Comparison of ENCODE assay signal across 11 mouse cellular contexts in the genomic region with DNA sequence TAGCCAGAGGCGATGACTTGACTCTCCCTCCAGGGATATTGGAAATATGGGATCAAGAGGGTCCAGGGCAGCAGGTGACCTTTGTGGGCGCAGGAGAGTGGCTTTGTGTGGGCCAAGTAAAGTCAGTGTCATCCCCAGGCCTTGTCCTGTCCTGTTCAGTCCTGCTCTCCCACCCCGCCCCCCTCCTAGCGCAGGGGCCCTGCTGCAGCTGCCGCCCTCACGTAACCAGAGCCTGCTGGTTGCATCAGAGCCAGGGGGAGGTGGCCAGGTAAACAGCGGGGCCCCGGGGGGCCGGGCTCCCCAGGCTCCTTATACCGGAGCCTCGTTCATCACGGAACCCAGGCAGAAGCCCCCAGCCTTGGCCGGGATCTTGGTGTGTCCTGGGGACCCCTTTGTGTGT. TPM values are rescaled to one million over a fixed set of nuclear protein-coding genes. Genes with fewer than 3 reads are reported as not detected.
DNase-seq lines count a peak whose midpoint lies in the region; ATAC-seq and TF ChIP-seq lines count a peak whose summit lies in the region.
"Had no signal": no experiment of that assay in that cellular context is flagged by ENCODE, and none has a peak within 500 bp of the region (broad histone marks: within the 10 kb centered on the region; RNA-seq: fewer than 3 reads in every experiment).

No protein-coding gene starts in this region.

- ATAC-seq in forebrain, embryonic 12.5 days (ENCODE audit: low FRiP score): no peak
- no peak for ATAC-seq in forebrain, postnatal 0 days
- ATAC-seq in midbrain, embryonic 12.5 days (ENCODE audit: low FRiP score, low read depth): 0 out of 2 replicates have a peak, but pooled peaks have one; percentile 10
- ATAC-seq in intestine, embryonic 16.5 days: peak; percentile 43; the same call in 1 of the 2 replicates
- ATAC-seq in forebrain, embryonic 13.5 days: no peak

- H3K4me1 ChIP-seq in forebrain, embryonic 12.5 days: peaks cover 13% of the 10 kb centered on the region
- H3K4me1 ChIP-seq in forebrain, postnatal 0 days (ENCODE audit: insufficient read depth): no peaks in the 10 kb centered on the region
- H3K4me1 ChIP-seq in midbrain, embryonic 12.5 days: peaks cover 13% of the 10 kb centered on the region
- peaks cover 12% of the 10 kb centered on the region for H3K4me1 ChIP-seq in midbrain, embryonic 10.5 days
- peaks cover 6% of the 10 kb centered on the region; the same call in 1 of the 2 replicates for H3K4me1 ChIP-seq in intestine, embryonic 16.5 days (ENCODE audit: control insufficient read depth, insufficient read depth, low read length)
- peaks cover 7% of the 10 kb centered on the region; the same call in 1 of the 2 replicates for H3K4me1 ChIP-seq in forebrain, embryonic 13.5 days

- WGBS in forebrain, embryonic 12.5 days: 17% methylated on average over 13 of the region's 13 CpGs
- WGBS in forebrain, postnatal 0 days: 20% methylated on average over 13 of the region's 13 CpGs
- WGBS in midbrain, embryonic 12.5 days: 21% methylated on average over 13 of the region's 13 CpGs
- 18% methylated on average over 13 of the region's 13 CpGs for WGBS in midbrain, embryonic 10.5 days
- 15% methylated on average over 13 of the region's 13 CpGs for WGBS in intestine, embryonic 16.5 days
- WGBS in forebrain, embryonic 13.5 days: 19% methylated on average over 13 of the region's 13 CpGs

- TF ChIP-seq POLR2A in myocyte (IDR thresholded peaks at IDR 0.05; ENCODE audit: insufficient read length, low read depth): no peak

- no peaks in the 10 kb centered on the region for H3K79me2 ChIP-seq in myocyte (ENCODE audit: control insufficient read depth, insufficient read depth)

- H3K4me3 ChIP-seq in forebrain, embryonic 12.5 days (replicated peaks): no peak overlapping the region
- no peak overlapping the region for H3K4me3 ChIP-seq in forebrain, postnatal 0 days (ENCODE audit: low read depth, low read length)
- H3K4me3 ChIP-seq in midbrain, embryonic 12.5 days: no peak overlapping the region
- H3K4me3 ChIP-seq in midbrain, embryonic 10.5 days: no peak overlapping the region
- no peak overlapping the region for H3K4me3 ChIP-seq in intestine, embryonic 16.5 days (ENCODE audit: low read length)
- H3K4me3 ChIP-seq in myocyte: no peak overlapping the region
- no peak overlapping the region for H3K4me3 ChIP-seq in forebrain, embryonic 13.5 days

- H3K27ac ChIP-seq in forebrain, embryonic 12.5 days: no peak overlapping the region
- H3K27ac ChIP-seq in forebrain, postnatal 0 days (ENCODE audit: low read depth, low read length): no peak overlapping the region
- H3K27ac ChIP-seq in midbrain, embryonic 12.5 days (replicated peaks): no peak overlapping the region
- H3K27ac ChIP-seq in midbrain, embryonic 10.5 days (replicated peaks): no peak overlapping the region
- H3K27ac ChIP-seq in intestine, embryonic 16.5 days (ENCODE audit: low read length): no peak overlapping the region
- H3K27ac ChIP-seq in forebrain, embryonic 13.5 days: no peak overlapping the region

- H3K9ac ChIP-seq in forebrain, embryonic 12.5 days: 0 out of 2 replicates have a peak overlapping the region, but pooled peaks have one; percentile 21
- H3K9ac ChIP-seq in forebrain, postnatal 0 days: no peak overlapping the region
- no peak overlapping the region for H3K9ac ChIP-seq in midbrain, embryonic 12.5 days (replicated peaks)
- peak overlapping the region; percentile 16; the same call in 1 of the 2 replicates for H3K9ac ChIP-seq in intestine, embryonic 16.5 days (ENCODE audit: low read depth, low read length)
- no peak overlapping the region for H3K9ac ChIP-seq in forebrain, embryonic 13.5 days

- no peak for DNase-seq in forebrain, postnatal 0 days
- DNase-seq in midbrain, embryonic 10.5 days (ENCODE audit: low spot score): no peak
- no peak for DNase-seq in spleen, postnatal 4 days (ENCODE audit: low spot score in 2 of 2)
- DNase-seq: cerebellum, adult 8-10 months had no signal

- no peaks in the 10 kb centered on the region for H3K9me3 ChIP-seq in forebrain, embryonic 12.5 days
- no peaks in the 10 kb centered on the region for H3K9me3 ChIP-seq in forebrain, postnatal 0 days (ENCODE audit: low read length)
- H3K9me3 ChIP-seq in midbrain, embryonic 12.5 days: no peaks in the 10 kb centered on the region
- no peaks in the 10 kb centered on the region for H3K9me3 ChIP-seq in midbrain, embryonic 10.5 days (replicated peaks)
- H3K9me3 ChIP-seq in intestine, embryonic 16.5 days (ENCODE audit: control insufficient read depth, low read length): no peaks in the 10 kb centered on the region
- H3K9me3 ChIP-seq in forebrain, embryonic 13.5 days (replicated peaks): no peaks in the 10 kb centered on the region

- no peak overlapping the region for H3K4me2 ChIP-seq in forebrain, embryonic 12.5 days
- H3K4me2 ChIP-seq in forebrain, postnatal 0 days (ENCODE audit: low read depth): no peak overlapping the region
- H3K4me2 ChIP-seq in midbrain, embryonic 12.5 days (replicated peaks): no peak overlapping the region
- no peak overlapping the region for H3K4me2 ChIP-seq in intestine, embryonic 16.5 days (ENCODE audit: low read depth, low read length)
- H3K4me2 ChIP-seq in myocyte (ENCODE audit: low read depth): peak overlapping the region; percentile 18
- no peak overlapping the region for H3K4me2 ChIP-seq in forebrain, embryonic 13.5 days

- TF ChIP-seq CTCF in forebrain, postnatal 0 days (IDR thresholded peaks at IDR 0.05; ENCODE audit: low read depth): no peak

- no peak overlapping the region for H3ac ChIP-seq in myocyte (ENCODE audit: control insufficient read depth, insufficient read length)

- peaks cover 19% of the 10 kb centered on the region for H3K27me3 ChIP-seq in forebrain, embryonic 12.5 days
- no peaks in the 10 kb centered on the region for H3K27me3 ChIP-seq in forebrain, postnatal 0 days (ENCODE audit: insufficient read depth, low read length)
- H3K27me3 ChIP-seq in midbrain, embryonic 12.5 days: peaks cover 22% of the 10 kb centered on the region
- H3K27me3 ChIP-seq in midbrain, embryonic 10.5 days (ENCODE audit: low read depth, poor library complexity, severe bottlenecking): peaks cover 32% of the 10 kb centered on the region
- 0 out of 2 replicates have a peak, but pooled peaks cover 5% of the 10 kb centered on the region for H3K27me3 ChIP-seq in intestine, embryonic 16.5 days (replicated peaks; ENCODE audit: control insufficient read depth, insufficient read depth, low read length)
- peaks cover 6% of the 10 kb centered on the region for H3K27me3 ChIP-seq in myocyte (ENCODE audit: control insufficient read depth, insufficient read depth, insufficient read length)
- peaks cover 4% of the 10 kb centered on the region; the same call in 1 of the 2 replicates for H3K27me3 ChIP-seq in forebrain, embryonic 13.5 days

- H3K36me3 ChIP-seq in forebrain, embryonic 12.5 days (replicated peaks): peaks cover 21% of the 10 kb centered on the region
- peaks cover 19% of the 10 kb centered on the region for H3K36me3 ChIP-seq in forebrain, postnatal 0 days (ENCODE audit: insufficient read depth)
- H3K36me3 ChIP-seq in midbrain, embryonic 12.5 days: peaks cover 23% of the 10 kb centered on the region
- H3K36me3 ChIP-seq in midbrain, embryonic 10.5 days: peaks cover 23% of the 10 kb centered on the region
- 0 out of 2 replicates have a peak, but pooled peaks cover 5% of the 10 kb centered on the region for H3K36me3 ChIP-seq in intestine, embryonic 16.5 days (ENCODE audit: control insufficient read depth, insufficient read depth, low read length)
- no peaks in the 10 kb centered on the region for H3K36me3 ChIP-seq in myocyte (ENCODE audit: control insufficient read depth, insufficient read depth)
- peaks cover 23% of the 10 kb centered on the region for H3K36me3 ChIP-seq in forebrain, embryonic 13.5 days (ENCODE audit: poor library complexity, severe bottlenecking)

RNA-seq across cellular contexts. Expression of a gene that starts 10.6 kb away (rescaled TPM):
- polyA plus RNA-seq in forebrain, embryonic 12.5 days (2016; fragmentation: Nextera tagmentation; extraction: Ambion mirVana): 1.6 and 2.5 TPM in 2 replicates
- total RNA-seq in forebrain, postnatal 0 days (2014; rRNA removed): 0.90 TPM in 1 of 2 replicates, not detected in the other
- polyA plus RNA-seq in forebrain, postnatal 0 days (2015; fragmentation: Nextera tagmentation; extraction: Ambion mirVana): 1.3 and 1.7 TPM in 2 replicates
- polyA plus RNA-seq in midbrain, embryonic 12.5 days (2016; fragmentation: Nextera tagmentation; extraction: Ambion mirVana): 0.19 and 0.46 TPM in 2 replicates
- polyA plus RNA-seq in midbrain, embryonic 10.5 days (2016; fragmentation: Nextera tagmentation; extraction: Ambion mirVana): 0.46 and 0.86 TPM in 2 replicates
- 0.11 and 0.23 TPM in 2 replicates for polyA plus RNA-seq in intestine, embryonic 16.5 days (2015; fragmentation: Nextera tagmentation; extraction: Ambion mirVana)
- 0.85 TPM for polyA plus RNA-seq in myocyte (2012; fragmentation: generic; extraction: Trizol)
- 0.23 and 0.45 TPM in 2 replicates for polyA plus RNA-seq in forebrain, embryonic 13.5 days (2015; fragmentation: Nextera tagmentation; extraction: Ambion mirVana)
- total RNA-seq: megakaryocyte, adult 5-6 weeks had no signal
- polyA plus RNA-seq: liver, adult 2 months had no signal

RNA-seq across cellular contexts. Expression of a gene that starts 10.9 kb away (rescaled TPM):
- 35.0 and 36.1 TPM in 2 replicates for polyA plus RNA-seq in forebrain, embryonic 12.5 days (2016; fragmentation: Nextera tagmentation; extraction: Ambion mirVana)
- total RNA-seq in forebrain, postnatal 0 days (2014; rRNA removed): 59.3 and 74.9 TPM in 2 replicates
- polyA plus RNA-seq in forebrain, postnatal 0 days (2015; fragmentation: Nextera tagmentation; extraction: Ambion mirVana): 56.5 and 64.4 TPM in 2 replicates
- 37.1 and 41.9 TPM in 2 replicates for polyA plus RNA-seq in midbrain, embryonic 12.5 days (2016; fragmentation: Nextera tagmentation; extraction: Ambion mirVana)
- 38.2 and 41.3 TPM in 2 replicates for polyA plus RNA-seq in midbrain, embryonic 10.5 days (2016; fragmentation: Nextera tagmentation; extraction: Ambion mirVana)
- polyA plus RNA-seq in intestine, embryonic 16.5 days (2015; fragmentation: Nextera tagmentation; extraction: Ambion mirVana): 38.4 and 42.4 TPM in 2 replicates
- polyA plus RNA-seq in myocyte (2012; fragmentation: generic; extraction: Trizol): 53.0 TPM
- polyA plus RNA-seq in forebrain, embryonic 13.5 days (2015; fragmentation: Nextera tagmentation; extraction: Ambion mirVana): 47.4 and 48.0 TPM in 2 replicates

RNA-seq across cellular contexts. Expression of a gene that starts 11.2 kb away (rescaled TPM):
- 14.3 and 16.7 TPM in 2 replicates for polyA plus RNA-seq in forebrain, embryonic 12.5 days (2016; fragmentation: Nextera tagmentation; extraction: Ambion mirVana)
- 8.5 and 10.2 TPM in 2 replicates for total RNA-seq in forebrain, postnatal 0 days (2014; rRNA removed)
- 6.0 and 7.9 TPM in 2 replicates for polyA plus RNA-seq in forebrain, postnatal 0 days (2015; fragmentation: Nextera tagmentation; extraction: Ambion mirVana)
- 16.3 and 17.8 TPM in 2 replicates for polyA plus RNA-seq in midbrain, embryonic 12.5 days (2016; fragmentation: Nextera tagmentation; extraction: Ambion mirVana)
- 16.1 and 18.1 TPM in 2 replicates for polyA plus RNA-seq in midbrain, embryonic 10.5 days (2016; fragmentation: Nextera tagmentation; extraction: Ambion mirVana)
- 12.6 and 15.3 TPM in 2 replicates for polyA plus RNA-seq in intestine, embryonic 16.5 days (2015; fragmentation: Nextera tagmentation; extraction: Ambion mirVana)
- 11.2 TPM for polyA plus RNA-seq in myocyte (2012; fragmentation: generic; extraction: Trizol)
- polyA plus RNA-seq in forebrain, embryonic 13.5 days (2015; fragmentation: Nextera tagmentation; extraction: Ambion mirVana): 12.2 and 14.2 TPM in 2 replicates

RNA-seq across cellular contexts. Expression of a gene that starts 19.0 kb away (rescaled TPM):
- polyA plus RNA-seq in forebrain, embryonic 12.5 days (2016; fragmentation: Nextera tagmentation; extraction: Ambion mirVana): 27.8 and 28.3 TPM in 2 replicates
- 6.6 and 7.2 TPM in 2 replicates for total RNA-seq in forebrain, postnatal 0 days (2014; rRNA removed)
- polyA plus RNA-seq in forebrain, postnatal 0 days (2015; fragmentation: Nextera tagmentation; extraction: Ambion mirVana): 55.9 and 58.0 TPM in 2 replicates
- 23.3 and 23.8 TPM in 2 replicates for polyA plus RNA-seq in midbrain, embryonic 12.5 days (2016; fragmentation: Nextera tagmentation; extraction: Ambion mirVana)
- polyA plus RNA-seq in midbrain, embryonic 10.5 days (2016; fragmentation: Nextera tagmentation; extraction: Ambion mirVana): 28.4 and 30.7 TPM in 2 replicates
- 50.7 and 51.7 TPM in 2 replicates for polyA plus RNA-seq in intestine, embryonic 16.5 days (2015; fragmentation: Nextera tagmentation; extraction: Ambion mirVana)
- 41.3 TPM for polyA plus RNA-seq in myocyte (2012; fragmentation: generic; extraction: Trizol)
- polyA plus RNA-seq in forebrain, embryonic 13.5 days (2015; fragmentation: Nextera tagmentation; extraction: Ambion mirVana): 33.4 and 37.4 TPM in 2 replicates

RNA-seq across cellular contexts. Expression of a gene that starts 22.0 kb away (rescaled TPM):
- polyA plus RNA-seq in forebrain, embryonic 12.5 days (2016; fragmentation: Nextera tagmentation; extraction: Ambion mirVana): 48.7 and 53.8 TPM in 2 replicates
- total RNA-seq in forebrain, postnatal 0 days (2014; rRNA removed): 60.7 and 74.9 TPM in 2 replicates
- polyA plus RNA-seq in forebrain, postnatal 0 days (2015; fragmentation: Nextera tagmentation; extraction: Ambion mirVana): 43.3 and 52.7 TPM in 2 replicates
- 47.6 and 49.0 TPM in 2 replicates for polyA plus RNA-seq in midbrain, embryonic 12.5 days (2016; fragmentation: Nextera tagmentation; extraction: Ambion mirVana)
- polyA plus RNA-seq in midbrain, embryonic 10.5 days (2016; fragmentation: Nextera tagmentation; extraction: Ambion mirVana): 66.1 and 73.4 TPM in 2 replicates
- polyA plus RNA-seq in intestine, embryonic 16.5 days (2015; fragmentation: Nextera tagmentation; extraction: Ambion mirVana): 66.9 and 67.7 TPM in 2 replicates
- polyA plus RNA-seq in myocyte (2012; fragmentation: generic; extraction: Trizol): 132 TPM
- polyA plus RNA-seq in forebrain, embryonic 13.5 days (2015; fragmentation: Nextera tagmentation; extraction: Ambion mirVana): 50.2 and 59.5 TPM in 2 replicates

Comparison
In these comparisons a context has a peak if more than half of its experiments do, and no peak if none do; other contexts are left out.
1. H3K9ac ChIP-seq: peak in forebrain, embryonic 12.5 days (single experiment) and intestine, embryonic 16.5 days (single experiment); none in forebrain, postnatal 0 days (single experiment), midbrain, embryonic 12.5 days (single experiment) and forebrain, embryonic 13.5 days (single experiment).
2. ATAC-seq: peak in midbrain, embryonic 12.5 days (single experiment) and intestine, embryonic 16.5 days (single experiment); none in forebrain, embryonic 12.5 days (single experiment), forebrain, postnatal 0 days (single experiment) and forebrain, embryonic 13.5 days (single experiment).